Mouse (Mus musculus) olfactory bulb, adult 2 months (tissue): ENCODE data around the gene Gjc2. TPM values are rescaled to one million over a fixed set of nuclear protein-coding genes. Genes with fewer than 3 reads are reported as not detected.

Experiments
- H3K27ac ChIP-seq: fragments of 200-500 bp; 2 replicates; pipeline ENCODE4 v1.5.1; 2012; ENCODE audit warnings: low read depth, low read length; ENCODE audit not compliant: insufficient read depth
- H3K4me1 ChIP-seq: fragments of 200-500 bp; 2 replicates; pipeline ENCODE4 v1.6.1; 2012; ENCODE audit warnings: low read length; ENCODE audit not compliant: control insufficient read depth, insufficient read depth
- H3K4me3 ChIP-seq: fragments of 200-500 bp; 2 replicates; pipeline ENCODE4 v1.5.1; 2012; ENCODE audit warnings: mild to moderate bottlenecking, low read depth, low read length, moderate library complexity; ENCODE audit not compliant: insufficient read depth
- CTCF ChIP-seq: fragments of 200-500 bp; IDR thresholded peaks from 2 replicates; pipeline ENCODE4 v1.5.1; 2012; ENCODE audit warnings: low read depth, mild to moderate bottlenecking, low read length, moderate library complexity; ENCODE audit not compliant: insufficient read depth
- POLR2A ChIP-seq: fragments of 200-500 bp; IDR thresholded peaks from 2 replicates; pipeline ENCODE4 v1.6.1; 2012; ENCODE audit warnings: mild to moderate bottlenecking, low read depth, low read length, moderate library complexity; ENCODE audit not compliant: insufficient read depth
- WGBS: fragments of 180-500 bp; shearing (Covaris S2); methylation state at CpG from one replicate; pipeline ENCODE4 v1.1.7; 2018; 5-methylcytosine and 5-hydroxymethylcytosine counted together
- polyA plus RNA-seq: library from polyadenylated mRNA; stranded (reverse); fragments of >200 nt; gene quantifications from 2 replicates; pipeline ENCODE4 v1.2.4, GENCODE M21; 2012; ENCODE audit warnings: low replicate concordance; ENCODE audit not compliant: missing spikeins, insufficient read depth, insufficient read length

The Gjc2 gene
- polyA plus RNA-seq, 1 experiment = not detected

DNA sequence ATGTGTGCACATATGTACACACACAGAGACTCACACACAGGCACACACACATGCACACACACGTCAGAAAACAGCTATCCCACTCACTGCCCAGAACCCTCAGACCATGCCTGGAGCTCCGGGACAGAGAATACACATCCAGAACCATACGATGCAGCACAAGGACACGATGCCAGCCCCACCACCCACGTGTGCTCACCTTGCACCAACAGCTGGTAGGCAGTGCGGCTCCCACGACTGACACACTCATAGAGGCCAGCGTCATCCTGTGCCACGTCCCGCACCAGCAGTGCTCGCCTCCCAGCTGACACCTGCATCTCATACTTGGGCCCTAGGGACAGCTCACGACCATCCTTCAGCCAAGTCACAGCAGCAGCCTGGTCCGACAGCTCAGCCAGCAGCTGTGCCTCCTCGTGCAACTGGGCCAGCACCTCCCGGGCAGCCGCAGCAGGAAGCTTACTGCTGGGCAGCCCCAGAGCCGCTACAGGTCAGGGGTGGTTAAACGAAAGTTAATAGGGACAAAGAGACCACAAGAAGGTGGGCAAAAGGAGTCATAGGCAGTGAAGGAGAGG lies 51.6 kb downstream of the Gjc2 start:
- Histone ChIP-seq H3K4me3 (no peak overlapping the region), H3K27ac (no peak overlapping the region), H3K4me1 (peaks cover 14% of the 10 kb centered on the region)
- TF ChIP-seq POLR2A (no peak), CTCF (no peak)
- WGBS = 74% methylated on average over 18 of the region's 18 CpGs

DNA sequence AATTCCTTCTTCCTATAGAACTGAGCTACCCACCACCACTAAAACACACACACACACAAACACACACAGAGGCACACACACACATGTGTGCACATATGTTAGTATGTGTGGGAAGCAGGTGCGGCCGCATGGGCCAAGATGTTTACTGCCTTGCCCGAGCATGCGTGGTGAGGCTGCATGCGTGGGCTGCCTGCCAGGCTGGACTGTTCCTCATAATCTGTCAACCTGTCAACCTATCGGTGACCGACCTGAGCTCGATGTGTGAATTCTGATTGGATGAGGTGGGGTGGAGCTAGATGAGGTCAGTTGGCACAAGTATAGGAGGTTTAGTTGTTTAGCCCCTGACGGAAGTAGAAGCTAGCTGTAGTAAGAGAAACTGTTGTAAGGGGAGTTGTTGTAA lies 52.2 kb downstream of the Gjc2 start:
- Histone ChIP-seq H3K27ac (no peak overlapping the region), H3K4me3 (no peak overlapping the region), H3K4me1 (peaks cover 12% of the 10 kb centered on the region)
- WGBS = 89% methylated on average over 9 of the region's 9 CpGs
- TF ChIP-seq POLR2A = no peak
- TF ChIP-seq CTCF = no peak

Other genes with a start within 250 kb of the Gjc2 start
- not detected in 2 replicates for gene Rnf187, start 244.3 kb downstream of the Gjc2 start, polyA plus RNA-seq
- gene Hist3h2ba, start 234.3 kb downstream of the Gjc2 start, polyA plus RNA-seq = not detected in 2 replicates
- gene Hist3h2a, start 228.5 kb downstream of the Gjc2 start, polyA plus RNA-seq = not detected in 2 replicates
- gene Trim17, start 228.5 kb downstream of the Gjc2 start, polyA plus RNA-seq = not detected in 2 replicates
- gene Trim11, start 205.1 kb downstream of the Gjc2 start, polyA plus RNA-seq = not detected in 2 replicates
- not detected in 2 replicates for gene Obscn, start 46.8 kb downstream of the Gjc2 start, polyA plus RNA-seq
- not detected in 2 replicates for gene Iba57, start 19.5 kb downstream of the Gjc2 start, polyA plus RNA-seq
- gene Guk1, start 9.0 kb upstream of the Gjc2 start, polyA plus RNA-seq = not detected in 2 replicates
- gene Mrpl55, start 19.3 kb upstream of the Gjc2 start, polyA plus RNA-seq = not detected in 2 replicates
- gene 2310033P09Rik, start 25.1 kb upstream of the Gjc2 start, polyA plus RNA-seq = not detected in 2 replicates
- gene Arf1, start 45.1 kb upstream of the Gjc2 start, polyA plus RNA-seq = 324 and 570 TPM in 2 replicates
- not detected in 2 replicates for gene Wnt3a, start 107.5 kb upstream of the Gjc2 start, polyA plus RNA-seq
- gene Wnt9a, start 123.7 kb upstream of the Gjc2 start, polyA plus RNA-seq = not detected in 2 replicates
- not detected in 2 replicates for gene Prss38, start 192.4 kb upstream of the Gjc2 start, polyA plus RNA-seq